Mouse (Mus musculus) C2C12 (cell line): ENCODE results near the gene Adamts9.

Experiments used
- CEBPB ChIP-seq: IDR thresholded peaks from one replicate; pipeline ENCODE4 v1.6.1; 2011; ENCODE audit warnings: low read depth, mild to moderate bottlenecking, control low read depth, moderate library complexity
- CTCF ChIP-seq: IDR thresholded peaks from one replicate; pipeline ENCODE4 v1.5.1; 2011; ENCODE audit not compliant: control insufficient read depth, insufficient read depth, insufficient read length
- FOSL1 ChIP-seq: IDR thresholded peaks from one replicate; pipeline ENCODE4 v1.8.0; 2011; ENCODE audit warnings: mild to moderate bottlenecking, low read length; ENCODE audit not compliant: poor library complexity, insufficient read depth, severe bottlenecking
- MAX ChIP-seq: IDR thresholded peaks from one replicate; pipeline ENCODE4 v1.6.1; 2011; ENCODE audit warnings: mild to moderate bottlenecking, control low read depth
- MYOD1 ChIP-seq: IDR thresholded peaks from one replicate; pipeline ENCODE4 v1.6.1; 2011; ENCODE audit warnings: low read depth; ENCODE audit not compliant: control insufficient read depth, insufficient read length
- MYOG ChIP-seq: IDR thresholded peaks from one replicate; pipeline ENCODE4 v1.6.1; 2011; ENCODE audit not compliant: control insufficient read depth, insufficient read length; ENCODE audit errors: extremely low read depth
- USF1 ChIP-seq: IDR thresholded peaks from one replicate; pipeline ENCODE4 v1.6.1; 2011; ENCODE audit warnings: low read depth, mild to moderate bottlenecking, control low read depth, moderate library complexity

DNA sequence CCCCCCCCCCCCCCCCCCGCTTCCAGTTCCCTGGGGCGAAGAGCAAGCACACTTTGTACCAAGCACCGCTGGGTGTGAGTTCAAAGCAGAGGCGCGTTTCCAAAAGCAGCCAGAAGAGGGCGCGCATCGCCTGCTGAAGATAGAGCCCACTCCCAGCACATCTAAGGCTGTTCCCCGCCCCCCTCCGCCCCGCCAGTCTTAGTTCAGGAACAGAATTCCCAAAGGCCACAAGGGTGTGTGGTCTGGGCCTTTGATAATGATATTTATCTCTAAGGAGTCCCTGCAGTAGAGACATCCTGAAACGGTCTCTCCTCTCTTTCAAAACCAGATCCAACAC lies 155.9 kb downstream of the Adamts9 start:
- TF ChIP-seq CTCF, result peak; percentile 77
- no peak for TF ChIP-seq FOSL1
- TF ChIP-seq MAX, result no peak
- no peak for TF ChIP-seq MYOD1
- TF ChIP-seq MYOG, result no peak
- TF ChIP-seq CEBPB, result no peak
- TF ChIP-seq USF1, result no peak
